Mouse (Mus musculus) C2C12 (cell line): ENCODE measurements around the gene Gnat3. TPM values are rescaled to one million over a fixed set of nuclear protein-coding genes. Genes with fewer than 3 reads are reported as not detected.
"Not testable (repeated sequence)": the region's sequence is repeated elsewhere in the genome, so short reads cannot be mapped to it uniquely, and the experiment has no call there.

ENCODE experiments used
- H3K27me3 ChIP-seq: one replicate; pipeline ENCODE4 v1.6.1; 2011; ENCODE audit not compliant: control insufficient read depth, insufficient read depth, insufficient read length
- H3K36me3 ChIP-seq: one replicate; pipeline ENCODE4 v1.6.1; 2011; ENCODE audit not compliant: control insufficient read depth, insufficient read depth
- H3K4me3 ChIP-seq: one replicate; pipeline ENCODE4 v1.5.1; 2011; ENCODE audit warnings: mild to moderate bottlenecking, control low read depth; ENCODE audit not compliant: poor library complexity, insufficient read depth, severe bottlenecking
- H3K79me2 ChIP-seq: one replicate; pipeline ENCODE4 v1.6.1; 2011; ENCODE audit not compliant: control insufficient read depth, insufficient read depth
- H3K79me3 ChIP-seq: one replicate; pipeline ENCODE4 v1.6.1; 2011; ENCODE audit warnings: low read depth, control low read depth
- H3ac ChIP-seq: one replicate; pipeline ENCODE3; 2011; ENCODE audit warnings: low read depth; ENCODE audit not compliant: control insufficient read depth, insufficient read length
- CEBPB ChIP-seq: IDR thresholded peaks from one replicate; pipeline ENCODE4 v1.6.1; 2011; ENCODE audit warnings: low read depth, mild to moderate bottlenecking, control low read depth, moderate library complexity
- CTCF ChIP-seq: IDR thresholded peaks from one replicate; pipeline ENCODE4 v1.5.1; 2011; ENCODE audit not compliant: control insufficient read depth, insufficient read depth, insufficient read length
- FOSL1 ChIP-seq: IDR thresholded peaks from one replicate; pipeline ENCODE4 v1.8.0; 2011; ENCODE audit warnings: mild to moderate bottlenecking, low read length; ENCODE audit not compliant: poor library complexity, insufficient read depth, severe bottlenecking
- MAX ChIP-seq: IDR thresholded peaks from one replicate; pipeline ENCODE4 v1.6.1; 2011; ENCODE audit warnings: mild to moderate bottlenecking, control low read depth
- MYOD1 ChIP-seq: IDR thresholded peaks from one replicate; pipeline ENCODE4 v1.6.1; 2011; ENCODE audit warnings: low read depth; ENCODE audit not compliant: control insufficient read depth, insufficient read length
- MYOG ChIP-seq: IDR thresholded peaks from one replicate; pipeline ENCODE4 v1.6.1; 2011; ENCODE audit not compliant: control insufficient read depth, insufficient read length; ENCODE audit errors: extremely low read depth
- USF1 ChIP-seq: IDR thresholded peaks from one replicate; pipeline ENCODE4 v1.6.1; 2011; ENCODE audit warnings: low read depth, mild to moderate bottlenecking, control low read depth, moderate library complexity
- long read RNA-seq, 2 experiments: library from polyadenylated mRNA; unstranded; transcript quantifications; one replicate each; pipeline ENCODE4 v2.0.0; 2019 to 2020
- polyA plus RNA-seq: library from polyadenylated mRNA; unstranded; fragments of >200 nt; fragmentation: generic; extraction: Trizol; gene quantifications from one replicate; pipeline ENCODE4 v1.2.1, GENCODE M21; 2012; ENCODE audit warnings: missing spikeins

Gnat3 gene
- not detected for polyA plus RNA-seq
- long read RNA-seq, experiment 1, result 0 reads
- long read RNA-seq, experiment 2, result 0 reads

- no peaks in the 10 kb centered on the region for H3K79me2 ChIP-seq
- no peak within 1 kb of the TSS for H3K4me3 ChIP-seq
- no peak for TF ChIP-seq CEBPB
- TF ChIP-seq MAX, result no peak
- TF ChIP-seq MYOD1, result no peak
- no peak for TF ChIP-seq FOSL1
- no peak for TF ChIP-seq USF1
- TF ChIP-seq MYOG, result no peak
- TF ChIP-seq CTCF, result no peak
- H3K27me3 ChIP-seq, result no peaks in the 10 kb centered on the region
- no peaks in the 10 kb centered on the region for H3K79me3 ChIP-seq
- H3ac ChIP-seq, result no peak within 1 kb of the TSS
- no peaks in the 10 kb centered on the region for H3K36me3 ChIP-seq
Observed at GRCm38 (mm10) chr5:17962249-17962648, at the start of gene Gnat3. TSS of gene Gnat3 (plus strand) at chr5:17962549.

- no peaks in the 10 kb centered on the region for H3K79me3 ChIP-seq
- H3K4me3 ChIP-seq, result no peak overlapping the region
- H3K79me2 ChIP-seq, result no peaks in the 10 kb centered on the region
- H3ac ChIP-seq, result no peak overlapping the region
- H3K36me3 ChIP-seq, result no peaks in the 10 kb centered on the region
- H3K27me3 ChIP-seq, result no peaks in the 10 kb centered on the region
- no peak for TF ChIP-seq MYOD1
- TF ChIP-seq CTCF, result no peak
- TF ChIP-seq USF1, result no peak
- TF ChIP-seq MAX, result no peak
- TF ChIP-seq MYOG, result no peak
- no peak for TF ChIP-seq CEBPB
- no peak for TF ChIP-seq FOSL1
Observed at GRCm38 (mm10) chr5:17918966-17919365, 43.4 kb upstream of the Gnat3 start.

DNA sequence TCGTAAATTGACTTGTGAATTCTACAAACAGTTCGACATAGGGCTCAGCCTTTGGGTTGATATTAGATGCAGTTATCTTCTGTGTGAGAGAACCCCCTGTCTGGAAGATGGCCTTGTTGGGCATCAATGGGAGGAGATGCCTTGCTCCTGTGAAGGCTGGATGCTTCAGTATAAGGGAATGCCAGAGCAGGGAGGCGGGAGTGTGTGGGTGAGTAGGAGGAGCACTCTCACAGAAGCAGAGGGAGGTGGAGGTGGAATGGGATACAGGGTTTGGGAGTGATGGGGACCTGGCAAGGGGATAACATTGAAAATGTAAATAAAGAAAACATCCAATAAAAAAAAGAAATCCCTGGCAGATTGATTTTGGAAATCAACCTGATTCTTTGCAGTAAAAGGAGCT, 38.7 kb upstream of the Gnat3 start:
- Histone ChIP-seq H3K4me3 (no peak overlapping the region), H3K27me3 (no peaks in the 10 kb centered on the region), H3ac (no peak overlapping the region), H3K79me3 (no peaks in the 10 kb centered on the region), H3K79me2 (no peaks in the 10 kb centered on the region), H3K36me3 (no peaks in the 10 kb centered on the region)
- TF ChIP-seq CEBPB (no peak), FOSL1 (no peak), CTCF (no peak), MAX (no peak), MYOG (no peak), USF1 (no peak), MYOD1 (no peak)

DNA sequence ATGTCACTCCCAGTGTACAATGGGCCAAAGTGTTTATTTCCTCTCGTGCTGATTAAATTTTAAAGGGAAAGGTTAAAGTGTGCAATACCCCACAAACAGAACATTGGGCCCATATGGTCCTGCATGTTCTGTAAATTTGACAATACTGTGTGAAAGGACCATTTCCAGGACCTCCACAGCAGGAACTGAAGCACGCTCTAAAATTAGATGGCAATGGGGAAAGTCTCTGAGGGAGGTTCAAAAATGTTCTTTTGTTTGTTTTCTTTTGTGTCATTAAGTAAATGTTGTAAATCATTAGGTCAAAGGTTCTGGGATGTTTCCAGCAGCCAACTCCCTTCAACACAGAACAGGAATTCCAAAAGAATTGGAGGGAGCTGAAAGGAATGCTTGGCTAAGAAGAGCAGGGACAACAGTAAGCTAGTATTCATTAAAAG, 38.2 kb upstream of the Gnat3 start:
- no peak overlapping the region for H3K4me3 ChIP-seq
- H3K79me2 ChIP-seq, result no peaks in the 10 kb centered on the region
- H3K79me3 ChIP-seq, result no peaks in the 10 kb centered on the region
- H3K36me3 ChIP-seq, result no peaks in the 10 kb centered on the region
- H3ac ChIP-seq, result no peak overlapping the region
- no peak for TF ChIP-seq CEBPB
- no peaks in the 10 kb centered on the region for H3K27me3 ChIP-seq

- no peak overlapping the region for H3K4me3 ChIP-seq
- H3K27me3 ChIP-seq, result no peaks in the 10 kb centered on the region
- TF ChIP-seq CTCF (no peak), MYOG (no peak), MAX (no peak), MYOD1 (no peak), FOSL1 (no peak), USF1 (no peak), CEBPB (no peak)
- no peaks in the 10 kb centered on the region for H3K79me2 ChIP-seq
- no peak overlapping the region for H3ac ChIP-seq
- H3K36me3 ChIP-seq, result no peaks in the 10 kb centered on the region
- H3K79me3 ChIP-seq, result no peaks in the 10 kb centered on the region
Observed at GRCm38 (mm10) chr5:17928471-17928870, 33.9 kb upstream of the Gnat3 start.

DNA sequence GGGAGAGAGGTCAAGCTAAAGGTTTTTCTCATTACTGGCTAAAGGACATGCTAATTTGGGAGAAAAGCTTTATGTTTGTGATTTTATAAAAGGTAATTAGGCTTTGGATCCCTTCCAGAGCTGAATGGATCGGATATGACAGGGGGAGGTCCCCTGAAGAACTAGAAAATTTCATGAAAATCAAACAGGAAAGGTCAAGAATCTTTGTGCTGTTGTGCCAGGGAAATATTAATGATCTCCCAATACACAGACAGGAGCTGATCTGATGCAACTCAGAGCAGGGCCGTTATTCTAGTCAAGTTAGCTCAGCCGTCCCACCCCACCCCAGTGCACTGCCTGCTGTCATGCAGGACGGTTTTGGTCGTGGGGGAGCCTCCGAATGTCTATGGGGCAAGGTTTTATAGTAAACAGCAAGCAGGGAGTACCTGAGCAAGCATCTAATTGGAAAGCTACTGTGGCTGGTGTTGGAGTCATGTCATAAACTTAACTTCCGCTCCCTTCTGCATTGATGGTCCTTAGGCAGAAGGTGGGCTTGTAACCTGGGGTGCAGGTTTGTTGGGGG, 33.3 kb upstream of the Gnat3 start:
- Histone ChIP-seq H3K36me3 (no peaks in the 10 kb centered on the region), H3K79me3 (no peaks in the 10 kb centered on the region), H3ac (no peak overlapping the region), H3K4me3 (no peak overlapping the region), H3K79me2 (no peaks in the 10 kb centered on the region), H3K27me3 (no peaks in the 10 kb centered on the region)
- TF ChIP-seq MYOD1, result no peak

GRCm38 (mm10) chr5:17931588-17931987, 30.8 kb upstream of the Gnat3 start:
- H3ac ChIP-seq, H3K4me3 ChIP-seq, H3K36me3 ChIP-seq, H3K27me3 ChIP-seq, H3K79me2 ChIP-seq, H3K79me3 ChIP-seq: not testable (repeated sequence)
